Mouse (Mus musculus) right cerebral cortex, postnatal 14 days (tissue): ENCODE measurements around the gene D430042O09Rik.

Source experiments
- DNase-seq: peaks from one replicate; pipeline ENCODE4 v3.0.0; 2022

The D430042O09Rik gene

DNA sequence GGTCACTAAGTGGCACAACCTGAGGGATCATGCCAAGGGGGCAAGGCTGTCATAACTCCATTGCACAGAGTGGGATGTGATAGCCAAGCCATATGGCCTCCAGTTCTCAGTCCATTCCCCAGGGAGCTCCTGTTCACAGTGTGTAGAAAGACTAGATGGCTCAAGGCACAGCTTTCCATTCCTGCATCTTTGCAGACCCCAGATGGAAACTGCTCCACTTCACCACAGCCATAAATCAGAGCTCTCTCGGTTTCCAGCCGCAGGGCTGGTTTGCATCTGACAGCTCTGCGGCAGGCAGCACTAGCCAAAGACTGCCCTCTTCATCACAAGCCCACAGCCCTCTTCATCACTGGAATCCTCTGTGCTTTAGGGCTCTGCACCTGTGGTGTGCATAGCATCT is 108.0 kb downstream of the D430042O09Rik start:
- DNase-seq = no peak

DNA sequence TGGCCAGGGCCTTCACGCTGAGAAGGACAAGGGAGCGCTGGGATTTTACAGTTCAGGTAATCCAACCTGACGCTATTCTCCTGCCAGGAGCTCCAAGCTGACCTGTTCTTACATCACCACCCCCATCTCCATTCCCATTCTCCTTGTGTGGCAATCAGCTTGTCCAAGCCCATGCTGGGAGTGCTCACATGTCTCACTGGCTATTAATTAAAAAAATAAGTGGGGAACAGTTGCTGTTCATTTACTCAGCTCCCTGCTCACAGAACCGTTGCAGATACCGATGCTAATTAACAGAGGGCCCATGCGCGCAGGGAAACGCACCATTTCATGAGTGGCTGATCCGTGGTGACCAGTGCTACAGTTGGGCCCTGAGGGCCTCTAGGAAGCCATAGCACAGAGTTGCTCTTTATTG is 110.6 kb downstream of the D430042O09Rik start:
- no peak for DNase-seq

DNA sequence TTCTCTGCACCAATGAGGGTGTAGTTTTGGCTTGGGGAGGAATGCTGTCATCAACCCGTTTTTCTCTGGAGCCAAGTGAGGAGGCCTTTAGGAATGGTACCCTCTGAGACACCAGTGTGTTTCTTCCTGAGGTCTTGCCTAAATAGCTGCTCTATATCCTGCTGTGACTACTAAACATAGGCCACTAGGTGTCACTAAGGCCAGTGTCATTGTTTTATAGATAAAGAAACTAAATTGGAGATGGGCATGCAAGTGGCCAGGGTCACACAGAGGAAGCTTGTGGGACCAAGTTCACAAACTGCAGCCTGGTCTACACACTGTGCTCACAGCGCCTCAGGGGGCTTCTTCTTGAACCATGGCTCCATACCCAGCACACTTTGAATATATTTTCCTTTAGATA is 112.5 kb downstream of the D430042O09Rik start:
- DNase-seq = no peak

DNA sequence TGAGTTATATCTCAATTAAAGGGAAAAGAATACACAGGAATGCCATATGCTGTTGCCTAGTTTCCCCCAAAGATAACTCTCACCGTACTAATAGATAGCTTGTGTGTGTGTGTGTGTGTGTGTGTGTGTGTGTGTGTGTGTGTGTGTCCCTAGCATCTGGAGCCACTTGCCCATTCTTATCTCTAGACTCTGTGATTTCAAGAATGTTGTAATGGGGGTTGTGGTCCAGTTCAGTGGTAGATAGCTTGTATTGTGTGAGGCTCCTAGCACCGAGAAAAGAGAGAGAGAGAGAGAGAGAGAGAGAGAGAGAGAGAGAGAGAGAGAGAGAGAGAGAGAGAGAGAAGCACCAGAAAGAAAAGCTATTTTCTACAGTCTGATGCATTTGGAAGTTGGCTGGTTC is 118.7 kb downstream of the D430042O09Rik start:
- no peak for DNase-seq

DNA sequence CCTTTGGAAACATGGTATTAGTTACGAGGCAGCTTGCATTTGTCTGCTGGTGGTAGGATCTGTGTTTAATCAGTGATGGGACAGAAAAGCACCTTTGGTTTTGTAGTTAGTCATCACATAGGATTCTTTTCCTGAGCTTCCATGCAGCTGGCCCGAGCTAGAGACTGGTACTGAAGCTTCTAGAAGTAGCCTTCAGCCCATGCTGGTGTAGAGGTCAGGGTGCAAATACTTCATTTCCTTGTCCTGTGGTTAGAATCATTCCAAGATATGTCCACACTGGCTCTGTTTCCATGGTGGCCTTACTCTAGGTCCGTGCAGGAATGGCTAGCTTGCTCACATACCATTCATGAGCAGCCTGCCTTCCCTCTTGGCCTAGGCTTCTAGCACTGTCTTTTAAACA is 119.2 kb downstream of the D430042O09Rik start:
- DNase-seq = no peak

DNA sequence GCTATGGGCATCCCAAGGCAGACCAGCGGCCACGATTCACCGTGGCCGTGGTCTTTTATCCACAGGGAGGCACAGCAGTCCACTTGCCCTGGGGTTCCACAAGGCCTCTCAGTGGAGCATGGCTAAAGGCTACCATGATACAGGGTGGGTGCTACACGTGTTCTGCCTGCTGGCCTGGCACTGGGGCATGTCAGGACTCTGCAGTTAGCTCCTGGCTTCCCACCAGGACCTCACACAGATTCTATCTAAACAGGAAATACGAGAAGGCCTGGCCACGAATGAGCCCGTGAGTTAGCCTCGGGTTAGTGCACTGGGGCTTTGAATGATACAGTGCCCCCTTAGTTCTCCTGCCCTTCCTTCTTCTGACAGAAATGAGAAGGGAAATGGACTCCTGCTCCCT is 119.7 kb downstream of the D430042O09Rik start:
- no peak for DNase-seq

DNA sequence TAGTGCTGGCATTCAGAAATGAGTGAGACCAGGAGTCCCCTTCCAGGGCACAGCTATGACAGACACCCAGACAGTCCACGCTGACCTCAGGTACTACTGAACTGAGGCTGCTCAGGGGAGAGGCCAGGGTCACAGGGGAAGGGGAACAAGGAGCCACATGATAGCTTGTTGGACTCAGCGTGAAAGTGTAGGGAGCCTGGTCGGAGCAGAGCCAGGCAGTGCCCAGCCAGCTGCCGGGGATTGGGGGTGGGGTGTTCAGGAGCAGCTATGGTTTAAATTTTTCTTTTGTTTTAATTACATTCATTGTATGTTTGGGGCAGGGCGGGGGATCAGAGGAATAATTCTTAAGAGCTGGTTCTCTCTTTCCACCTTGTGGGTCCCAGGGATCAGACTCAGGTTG is 120.9 kb downstream of the D430042O09Rik start:
- DNase-seq = no peak

DNA sequence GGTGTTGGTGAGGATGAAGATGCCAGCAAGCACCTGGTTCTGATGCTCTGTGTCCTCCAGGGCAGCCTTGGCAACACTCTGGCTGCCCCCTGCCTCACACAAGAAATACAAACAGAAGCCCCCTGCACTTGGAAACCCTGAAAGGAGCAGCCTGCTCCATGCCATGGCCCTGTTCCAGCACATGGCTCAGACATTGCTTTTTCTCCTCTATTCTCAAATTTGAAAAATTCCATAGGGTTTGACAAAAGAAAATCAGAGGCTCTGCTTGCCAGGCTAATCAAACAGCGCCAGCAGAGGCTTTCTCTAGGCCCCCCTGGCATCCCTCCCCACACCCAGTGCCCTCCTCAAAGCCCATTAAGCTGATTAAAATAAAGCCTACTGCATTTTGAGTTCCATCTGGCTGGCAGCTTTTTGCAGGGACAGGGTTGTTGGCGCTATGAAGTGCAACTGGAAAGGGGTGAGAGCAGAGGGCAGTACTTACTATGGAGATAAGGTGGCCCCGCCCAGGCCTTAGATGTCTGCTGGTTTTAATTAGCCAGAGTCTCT is 121.5 kb downstream of the D430042O09Rik start:
- DNase-seq = no peak

DNA sequence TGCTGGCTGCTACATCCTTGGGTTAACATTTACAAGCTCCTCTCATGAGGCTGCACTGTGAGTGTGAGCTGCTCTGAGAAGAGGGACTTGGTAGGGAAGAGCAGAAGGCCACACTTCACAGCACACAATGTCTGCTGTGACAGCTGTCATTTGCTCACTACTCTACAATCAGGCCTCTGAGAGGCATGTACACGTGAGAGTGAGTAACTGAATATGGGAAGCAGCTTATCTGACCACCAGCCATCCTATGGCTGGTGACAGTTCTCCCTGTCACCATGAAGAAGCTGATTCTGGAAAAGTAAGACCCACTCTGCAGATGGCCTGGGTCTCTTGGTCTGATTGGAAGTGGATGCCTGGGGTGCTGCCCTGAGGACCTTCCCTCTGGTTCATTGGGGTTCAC is 125.1 kb downstream of the D430042O09Rik start:
- DNase-seq = no peak

DNA sequence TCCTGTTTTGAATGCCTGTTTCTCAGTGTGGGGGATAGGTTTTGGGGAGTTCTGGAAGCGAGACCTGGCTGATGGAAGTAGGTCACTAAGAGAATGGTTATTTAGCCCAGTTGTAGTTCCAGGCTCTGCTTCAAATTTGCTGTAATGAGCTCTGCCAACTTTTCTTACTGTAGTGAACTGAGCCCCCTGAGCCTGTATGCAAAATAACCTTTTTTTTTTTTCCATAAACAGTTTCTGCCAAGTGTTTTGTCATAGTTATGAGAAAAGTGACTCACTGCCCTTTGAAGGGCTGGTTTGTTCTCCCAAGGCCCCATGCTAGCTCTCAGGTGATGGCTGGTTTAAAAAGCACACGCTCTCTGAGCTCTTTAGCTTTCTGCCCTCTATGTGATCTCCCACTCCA is 125.8 kb downstream of the D430042O09Rik start:
- DNase-seq = no peak

DNA sequence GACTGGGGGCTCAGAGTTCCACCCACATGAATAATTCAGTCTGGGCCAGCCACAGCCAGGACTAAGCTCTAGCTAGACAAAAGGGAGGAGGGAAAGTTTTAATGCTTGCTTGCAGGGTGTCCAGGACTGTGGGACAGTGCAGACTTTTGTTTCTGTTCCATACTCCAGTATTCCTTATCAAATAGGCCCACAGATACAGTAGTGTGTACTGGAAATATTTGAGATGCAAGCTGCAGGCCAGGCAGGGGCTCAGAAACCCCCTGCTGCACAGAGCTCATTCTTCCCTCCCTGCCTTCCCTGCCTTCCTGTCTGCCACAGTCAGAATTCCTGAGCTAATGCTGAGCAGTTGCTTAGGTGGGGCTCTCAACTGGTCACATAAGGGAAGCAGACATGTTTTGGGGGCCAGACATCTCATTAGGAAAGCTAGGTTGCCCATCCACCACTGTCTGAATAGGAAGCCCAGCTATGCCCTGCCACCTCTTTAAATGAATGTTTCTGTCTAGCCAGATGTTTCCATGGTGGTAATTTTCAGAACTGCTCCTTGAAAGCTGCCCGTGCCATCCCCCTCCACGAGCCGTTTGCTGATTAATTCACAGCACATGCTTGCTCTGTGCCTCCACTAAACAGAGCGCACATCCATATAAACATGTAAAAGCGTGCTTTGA is 130.5 kb downstream of the D430042O09Rik start:
- no peak for DNase-seq

DNA sequence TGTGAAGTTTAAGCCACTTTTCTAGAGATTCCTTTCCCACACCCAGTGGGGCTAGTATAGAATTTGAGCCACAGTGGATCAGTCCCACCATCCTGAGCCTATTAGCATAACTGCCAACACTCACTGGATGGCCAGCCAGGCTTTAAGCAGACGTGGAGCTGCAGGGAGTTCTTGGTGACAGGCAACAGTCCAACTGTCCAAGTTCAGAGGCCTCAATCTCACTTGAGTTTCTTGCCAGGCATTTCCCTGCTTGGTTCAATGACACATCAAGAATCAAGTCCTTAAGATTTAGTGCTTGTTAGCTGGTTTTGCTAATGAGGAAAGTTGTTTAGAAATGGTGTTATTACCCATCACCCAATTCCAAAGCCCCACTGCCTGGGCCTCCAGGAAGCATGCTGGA is 137.9 kb downstream of the D430042O09Rik start:
- DNase-seq = no peak

DNA sequence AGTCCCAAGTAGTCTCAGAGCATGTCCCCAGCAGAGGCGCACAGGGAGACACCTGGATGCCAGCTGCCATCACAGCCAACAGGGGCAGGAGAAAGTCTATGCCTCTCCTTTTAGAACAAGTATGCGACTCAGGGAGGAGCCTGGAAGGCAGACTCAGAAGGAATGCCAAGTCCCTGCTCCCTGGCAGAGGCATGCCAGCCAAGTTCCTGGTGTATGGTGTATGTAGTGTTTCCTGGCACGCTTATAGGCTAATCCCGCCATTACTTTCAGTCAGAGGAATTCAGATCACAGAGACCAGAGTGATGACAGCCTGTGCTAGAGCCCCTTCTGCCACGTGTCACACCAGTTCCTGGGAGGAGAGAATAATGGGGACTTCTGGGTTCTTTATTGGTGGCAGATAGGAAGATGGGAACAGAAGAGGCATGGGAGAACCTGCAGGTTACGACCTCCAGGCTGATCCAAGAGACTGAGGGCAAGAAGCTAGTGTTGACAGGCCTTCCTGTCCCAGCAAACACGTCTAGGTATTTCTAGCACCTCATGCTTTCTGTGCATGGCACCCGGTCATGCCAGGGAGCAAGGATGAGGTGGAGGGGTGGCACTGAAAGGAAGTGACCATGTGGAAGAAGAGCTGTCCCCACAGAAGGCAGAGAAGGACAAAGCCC is 139.3 kb downstream of the D430042O09Rik start:
- DNase-seq = peak; percentile 22

DNA sequence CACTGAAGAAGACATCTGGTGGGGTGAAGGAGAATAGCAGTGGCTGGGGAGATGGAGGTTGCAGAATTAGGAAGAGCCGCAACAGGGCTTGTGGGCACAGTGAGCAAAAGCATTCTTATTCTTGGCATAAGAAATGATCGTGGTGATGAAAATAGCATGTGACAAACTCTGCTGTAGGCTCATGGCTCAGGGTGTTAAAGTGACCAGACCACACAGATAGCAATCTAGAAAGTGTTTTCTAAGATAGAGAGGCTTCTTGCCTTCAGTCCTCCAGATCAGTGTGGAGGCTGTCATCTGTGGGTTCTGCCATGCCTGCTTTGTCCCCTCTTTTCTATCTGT is 139.8 kb downstream of the D430042O09Rik start:
- DNase-seq = no peak

DNA sequence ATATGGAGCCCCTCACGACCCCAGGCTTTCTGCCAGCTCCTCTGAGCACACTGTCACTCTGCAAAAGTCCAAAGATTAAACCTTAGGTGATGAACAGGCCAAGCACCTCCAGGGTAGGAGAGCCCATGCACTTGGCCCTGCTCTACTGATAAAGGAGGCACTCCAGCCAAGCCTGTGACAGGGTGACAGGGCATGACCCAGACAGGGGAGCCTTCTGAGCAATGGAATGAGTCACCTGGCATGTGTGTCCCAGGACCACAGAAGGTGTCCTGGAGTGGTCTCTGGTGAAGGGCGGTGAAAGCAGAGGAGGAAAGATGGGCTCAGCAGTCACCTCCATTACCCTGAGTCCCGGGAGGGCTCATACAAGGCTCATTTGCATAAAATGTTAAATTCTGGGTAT is 151.9 kb downstream of the D430042O09Rik start:
- no peak for DNase-seq

DNA sequence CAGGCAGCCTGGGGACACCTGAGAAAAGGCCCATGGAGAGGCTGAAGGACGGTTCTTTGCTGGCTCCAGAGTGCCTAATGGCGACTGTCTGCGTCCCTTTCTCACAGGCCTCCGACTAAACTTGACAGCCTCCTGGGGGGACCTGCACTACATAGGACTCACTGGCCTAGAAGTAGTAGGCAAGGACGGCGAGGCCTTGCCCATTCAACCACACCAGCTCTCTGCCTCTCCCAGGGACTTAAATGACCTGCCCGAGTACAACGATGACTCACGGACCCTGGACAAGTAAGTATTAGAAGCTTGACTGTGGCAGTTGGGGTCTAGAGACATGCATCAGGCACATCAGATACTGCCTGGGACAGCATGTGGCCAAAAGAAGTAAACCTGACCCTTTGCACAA is 152.7 kb downstream of the D430042O09Rik start:
- no peak for DNase-seq

DNA sequence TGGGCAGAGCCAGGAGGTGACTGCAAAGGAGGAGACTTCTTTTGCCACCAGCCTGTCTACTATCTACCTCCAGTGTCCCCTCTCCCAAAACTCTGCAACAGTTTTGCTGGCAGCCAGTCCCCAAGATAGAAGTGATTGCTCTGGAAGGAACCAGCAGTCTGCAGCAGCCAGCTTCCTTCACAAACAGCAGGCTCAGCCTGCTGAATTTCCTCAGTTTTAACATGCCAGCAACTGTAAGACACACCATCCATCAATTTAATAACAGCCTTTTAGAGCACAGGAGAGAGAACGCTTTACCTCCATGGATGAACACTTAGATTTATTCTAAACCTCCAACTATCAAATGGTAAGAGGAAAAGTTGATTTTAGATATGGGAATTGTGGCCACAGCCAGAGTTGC is 156.3 kb downstream of the D430042O09Rik start:
- DNase-seq = no peak

DNA sequence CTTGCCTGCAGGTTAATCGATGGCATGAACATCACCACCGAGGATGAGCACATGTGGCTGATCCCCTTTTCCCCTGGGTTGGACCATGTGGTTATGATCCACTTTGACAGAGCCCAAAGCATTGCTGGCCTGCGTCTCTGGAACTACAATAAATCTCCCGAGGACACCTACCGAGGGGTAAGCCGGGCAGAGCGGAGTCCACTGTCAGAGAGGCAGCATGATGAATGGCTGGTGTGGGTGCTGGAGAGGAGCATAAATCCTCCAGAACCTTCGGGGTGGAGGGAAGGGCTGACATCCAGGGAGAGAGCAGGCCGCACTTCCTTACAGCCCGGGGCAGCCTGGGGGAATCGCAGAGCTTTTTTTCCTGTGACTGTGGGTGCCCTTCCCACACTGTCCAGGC is 157.5 kb downstream of the D430042O09Rik start:
- no peak for DNase-seq

DNA sequence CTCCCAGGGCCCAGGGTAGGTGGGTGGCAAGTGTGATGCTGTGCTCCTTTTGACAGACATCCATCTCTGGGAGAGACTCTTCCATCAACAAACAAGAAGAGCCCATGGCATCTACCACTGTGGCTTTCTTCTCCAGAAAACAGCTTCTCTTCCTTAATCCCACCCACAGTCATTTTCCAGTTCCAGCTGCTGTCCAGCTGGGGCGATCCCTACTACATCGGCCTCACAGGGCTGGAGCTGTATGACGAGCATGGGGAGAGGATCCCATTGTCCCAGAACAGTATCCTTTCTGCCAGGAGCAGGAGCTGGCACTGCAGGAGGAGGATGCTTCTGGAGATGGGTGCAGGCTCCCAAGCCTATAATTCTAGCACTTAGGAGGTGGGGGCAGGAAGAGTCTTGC is 160.9 kb downstream of the D430042O09Rik start:
- DNase-seq = no peak

DNA sequence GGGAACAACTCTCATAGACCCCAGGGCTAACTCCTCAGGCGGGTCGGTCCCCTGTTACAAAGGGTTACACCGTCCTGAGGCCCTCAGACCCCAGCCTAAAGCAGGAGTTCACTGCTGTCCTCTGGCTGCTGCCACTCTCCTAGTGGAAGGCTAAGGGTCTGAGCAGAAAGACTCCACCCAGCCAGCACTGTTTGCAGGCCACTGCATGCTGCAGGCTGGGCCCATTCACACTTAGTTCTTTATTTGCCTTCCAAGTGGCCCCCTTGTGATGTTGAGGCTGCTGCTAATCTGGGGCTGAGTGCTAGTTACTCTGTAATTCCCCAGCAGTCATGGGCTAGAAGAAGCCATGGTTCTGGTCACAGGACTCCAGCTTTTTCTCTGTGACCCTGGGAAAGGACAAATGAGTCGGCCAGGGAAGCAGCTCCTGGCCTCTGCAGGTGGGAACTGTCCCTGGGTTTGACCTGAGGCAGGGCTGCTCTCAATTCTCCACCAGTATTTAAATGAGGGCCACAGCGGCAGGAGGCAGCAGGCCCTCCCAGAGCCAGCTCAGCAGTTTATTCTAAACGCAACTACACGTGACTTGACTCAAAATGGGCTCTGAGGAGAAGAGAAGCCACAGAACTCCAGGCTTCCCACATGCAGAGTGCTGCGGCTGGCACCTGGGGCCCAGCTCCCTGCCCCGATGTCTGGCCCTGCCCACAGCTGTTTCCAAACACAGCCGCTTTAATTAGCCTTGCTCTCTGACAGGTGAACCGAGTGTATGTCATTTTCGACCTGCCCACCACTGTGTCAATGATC is 163.9 kb downstream of the D430042O09Rik start:
- DNase-seq = no peak

DNA sequence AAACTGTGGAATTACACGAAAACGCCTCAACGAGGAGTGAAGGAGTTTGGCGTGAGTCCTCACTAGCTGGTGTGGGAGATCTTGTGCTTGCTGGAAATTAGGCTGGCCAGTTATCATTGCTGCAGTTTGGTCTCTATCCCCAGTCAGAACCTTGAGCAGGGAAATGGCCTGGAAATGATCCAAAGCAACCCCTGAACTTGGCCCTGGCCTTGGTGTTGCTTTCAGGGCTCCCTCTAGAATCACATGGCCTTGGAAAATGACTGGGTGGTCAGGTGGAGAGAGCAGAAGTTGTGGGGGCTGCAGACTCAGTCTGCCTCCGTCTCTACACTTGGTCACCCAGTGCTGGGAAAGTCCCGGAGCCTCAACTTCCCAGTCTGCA is 164.5 kb downstream of the D430042O09Rik start:
- DNase-seq = no peak

DNA sequence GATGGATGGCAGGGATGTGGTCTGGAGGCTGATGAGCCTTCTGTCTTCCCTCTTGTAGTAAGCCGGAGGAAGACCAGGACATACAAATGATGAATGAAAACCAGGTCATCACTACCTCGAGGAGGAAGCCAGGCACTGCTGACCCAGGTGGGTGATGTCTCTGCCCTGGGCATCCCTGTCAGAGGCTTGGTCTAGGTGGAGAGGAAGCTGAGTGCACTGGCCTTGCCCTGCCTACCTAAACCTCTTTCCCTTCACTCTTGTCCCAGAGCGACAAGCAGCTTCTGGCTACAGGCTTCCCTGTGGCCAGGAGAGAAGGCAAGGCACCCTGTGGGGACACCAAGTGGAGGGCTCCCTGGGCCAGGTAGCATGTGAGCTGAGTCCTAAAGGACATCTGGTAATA is 165.2 kb downstream of the D430042O09Rik start:
- no peak for DNase-seq

DNA sequence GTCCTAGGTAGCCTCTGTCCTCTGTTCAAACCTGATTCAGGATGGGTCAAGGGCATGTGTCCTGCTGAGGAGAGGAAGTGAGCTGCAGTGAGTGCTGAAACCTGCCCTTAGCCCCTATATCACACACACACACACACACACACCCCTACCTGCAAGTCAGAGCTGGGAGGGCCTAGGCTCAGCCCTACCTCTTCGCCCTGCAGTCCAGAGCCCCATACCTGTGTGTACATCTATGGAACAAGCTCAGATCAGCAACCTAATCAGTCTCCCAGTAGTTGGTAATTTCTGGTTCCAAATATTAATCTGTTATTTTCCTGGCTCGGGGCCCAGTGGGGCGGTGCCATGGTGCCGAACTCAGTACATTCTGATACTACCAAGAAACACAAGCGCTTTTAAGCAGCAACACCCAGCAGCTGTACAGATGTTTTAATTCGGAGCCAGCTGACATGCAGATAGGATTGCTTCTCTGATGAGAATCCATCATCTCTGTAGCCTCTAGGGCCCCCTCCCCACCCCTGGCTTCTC is 166.3 kb downstream of the D430042O09Rik start:
- DNase-seq = no peak

DNA sequence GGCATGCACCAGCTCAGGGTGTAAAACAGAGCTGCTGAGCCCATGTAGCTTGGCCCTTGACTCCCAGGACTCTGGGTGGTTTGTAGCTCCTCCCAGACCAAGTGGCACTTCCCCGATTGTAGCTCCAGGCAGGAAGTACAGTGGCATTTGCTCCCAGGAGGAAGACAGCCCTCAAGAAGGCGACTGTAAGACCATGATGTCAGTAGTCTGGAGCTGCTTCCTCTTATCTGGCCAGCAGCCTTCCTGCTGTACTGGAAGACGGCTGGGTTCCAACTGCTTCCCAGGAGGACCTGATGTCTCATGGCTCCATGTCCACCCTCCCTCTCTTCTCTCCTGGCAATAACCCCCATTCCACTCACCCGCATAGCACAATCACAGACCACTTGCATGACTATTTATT is 170.4 kb downstream of the D430042O09Rik start:
- DNase-seq = no peak
